Mouse (Mus musculus): ENCODE results near the gene Ift52. TPM values are rescaled to one million over a fixed set of nuclear protein-coding genes. Genes with fewer than 3 reads are reported as not detected.
"Not testable (repeated sequence)": the region's sequence is repeated elsewhere in the genome, so short reads cannot be mapped to it uniquely, and the experiment has no call there.

Ift52 gene
- polyA plus RNA-seq, 1 experiment from 2014 or later: 47.9 TPM

GRCm38 (mm10) chr2:163052101-163052500 lies 34.9 kb downstream of the Ift52 start:
- Histone ChIP-seq H3K9ac (ENCODE audit: low read length) (no peak overlapping the region), H3K27me3 (ENCODE audit: control insufficient read depth, insufficient read depth, low read length) (no peaks in the 10 kb centered on the region), H3K4me3 (replicated peaks; ENCODE audit: low read length) (no peak overlapping the region), H3K27ac (ENCODE audit: low read length) (no peak overlapping the region), H3K36me3 (ENCODE audit: control insufficient read depth, insufficient read depth, low read length) (no peaks in the 10 kb centered on the region), H3K4me2 (ENCODE audit: low read depth, low read length) (no peak overlapping the region), H3K9me3 (replicated peaks; ENCODE audit: control insufficient read depth, low read length) (no peaks in the 10 kb centered on the region), H3K4me1 (ENCODE audit: control insufficient read depth, insufficient read depth, low read length) (peaks cover 12% of the 10 kb centered on the region; the same call in 1 of the 2 replicates)
- ATAC-seq (ENCODE audit: insufficient read depth, low FRiP score): no peak
- 39% methylated on average over 4 of the region's 4 CpGs for WGBS

DNA sequence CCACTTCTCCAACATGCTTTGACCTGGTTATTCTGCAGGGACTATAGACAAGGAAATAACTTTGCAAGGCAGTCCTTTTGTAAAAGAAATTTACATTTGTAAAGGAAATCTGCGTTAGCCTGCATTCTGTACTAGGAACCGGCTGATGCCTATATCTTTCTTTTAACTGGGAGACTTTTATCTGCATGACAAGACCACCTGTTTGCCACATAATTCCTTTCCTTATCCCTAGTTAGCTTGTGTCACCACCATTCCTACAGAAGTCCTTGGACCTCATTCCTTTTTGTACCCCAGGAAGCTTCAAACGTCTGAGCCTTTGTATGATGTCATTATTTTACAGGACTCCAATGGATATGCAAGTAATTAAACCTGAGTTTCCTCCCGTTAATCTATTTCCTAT lies 35.7 kb downstream of the Ift52 start:
- peaks cover 12% of the 10 kb centered on the region; the same call in 1 of the 2 replicates for H3K4me1 ChIP-seq (ENCODE audit: control insufficient read depth, insufficient read depth, low read length)
- ATAC-seq (ENCODE audit: insufficient read depth, low FRiP score): no peak
- no peak overlapping the region for H3K4me2 ChIP-seq (ENCODE audit: low read depth, low read length)
- H3K36me3 ChIP-seq (ENCODE audit: control insufficient read depth, insufficient read depth, low read length): no peaks in the 10 kb centered on the region
- WGBS: 84% methylated on average over 4 of the region's 4 CpGs
- no peak overlapping the region for H3K4me3 ChIP-seq (replicated peaks; ENCODE audit: low read length)
- H3K27ac ChIP-seq (ENCODE audit: low read length): no peak overlapping the region
- no peak overlapping the region for H3K9ac ChIP-seq (ENCODE audit: low read length)
- H3K27me3 ChIP-seq (ENCODE audit: control insufficient read depth, insufficient read depth, low read length): no peaks in the 10 kb centered on the region
- no peaks in the 10 kb centered on the region for H3K9me3 ChIP-seq (replicated peaks; ENCODE audit: control insufficient read depth, low read length)

DNA sequence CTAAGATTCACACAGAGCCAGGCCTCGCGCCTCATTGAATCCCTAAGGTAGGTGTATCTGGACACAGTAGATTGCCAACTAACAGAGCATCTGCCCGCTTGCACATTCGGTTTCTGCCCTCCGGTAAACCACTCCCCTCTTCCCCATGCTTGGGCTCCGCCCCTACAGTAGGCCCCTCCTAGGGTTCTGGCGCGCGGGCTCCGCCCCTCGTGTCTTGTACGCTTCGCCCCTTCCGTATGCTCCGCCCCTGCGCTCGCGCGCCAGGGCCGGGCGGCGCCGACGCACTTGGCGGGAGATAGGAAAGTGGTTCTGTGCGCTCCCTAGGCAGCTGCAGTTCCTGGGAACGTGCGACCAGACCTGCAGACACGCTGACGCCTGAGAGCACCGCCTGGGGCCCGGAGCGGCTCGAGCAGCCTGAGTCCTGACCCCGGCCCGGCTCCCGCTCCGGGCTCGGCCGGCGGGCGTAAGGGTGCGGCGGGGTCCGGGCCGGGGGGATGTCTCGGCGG lies 37.2 kb downstream of the Ift52 start, which contains the start of gene Mybl2:
Mybl2 (plus strand) TSS at position 353 of the 506 bp plus-strand sequence.
- whole genome bisulfite sequencing: under 1% methylated on average over 48 of the region's 48 CpGs
- H3K27ac ChIP-seq (ENCODE audit: low read length): 0 out of 2 replicates have a peak within 1 kb of the TSS, but pooled peaks have one; percentile 34
- ATAC-seq (ENCODE audit: insufficient read depth, low FRiP score): peak; percentile 100
- H3K4me1 ChIP-seq (ENCODE audit: control insufficient read depth, insufficient read depth, low read length): peaks cover 12% of the 10 kb centered on the region; the same call in 1 of the 2 replicates
- H3K4me2 ChIP-seq (ENCODE audit: low read depth, low read length): peak within 1 kb of the TSS; percentile 98
- no peaks in the 10 kb centered on the region for H3K9me3 ChIP-seq (replicated peaks; ENCODE audit: control insufficient read depth, low read length)
- peak within 1 kb of the TSS; percentile 74 for H3K4me3 ChIP-seq (replicated peaks; ENCODE audit: low read length)
- H3K36me3 ChIP-seq (ENCODE audit: control insufficient read depth, insufficient read depth, low read length): no peaks in the 10 kb centered on the region
- peak within 1 kb of the TSS; percentile 77 for H3K9ac ChIP-seq (ENCODE audit: low read length)
- no peaks in the 10 kb centered on the region for H3K27me3 ChIP-seq (ENCODE audit: control insufficient read depth, insufficient read depth, low read length)

DNA sequence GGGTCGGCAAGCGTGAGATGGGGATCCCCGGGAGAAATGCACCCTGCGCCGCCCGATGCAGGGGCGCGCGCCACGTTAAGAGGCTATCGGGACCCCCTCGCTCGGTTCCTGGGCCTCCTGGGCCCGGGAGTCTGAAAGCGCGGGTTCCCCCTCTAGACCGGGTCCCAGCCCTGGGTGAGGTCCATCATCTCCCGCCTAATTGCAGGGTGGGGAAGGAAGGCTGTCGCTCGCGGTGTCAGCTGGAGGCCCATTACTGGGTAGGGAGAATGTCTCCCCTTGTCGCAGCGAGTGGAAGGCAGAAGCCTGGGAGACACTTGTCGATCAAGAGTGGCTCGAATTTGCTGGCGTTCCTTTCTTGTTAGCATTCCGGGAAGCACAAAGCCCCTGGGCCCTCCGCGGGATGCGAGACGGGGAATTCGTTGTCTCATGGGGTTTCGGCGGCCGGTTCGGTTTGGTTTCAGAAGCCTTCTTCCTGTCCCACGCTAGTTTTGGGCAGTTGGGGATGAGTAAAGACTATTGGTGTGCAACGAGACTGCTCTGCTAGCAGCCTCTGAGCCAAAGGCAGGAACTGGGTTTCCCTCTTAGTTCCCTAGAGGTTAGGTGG lies 37.8 kb downstream of the Ift52 start:
- peak overlapping the region; percentile 98 for H3K4me2 ChIP-seq (ENCODE audit: low read depth, low read length)
- H3K9ac ChIP-seq (ENCODE audit: low read length): peak overlapping the region; percentile 77
- peak; percentile 11; the same call in 1 of the 2 replicates for ATAC-seq (ENCODE audit: insufficient read depth, low FRiP score)
- no peaks in the 10 kb centered on the region for H3K36me3 ChIP-seq (ENCODE audit: control insufficient read depth, insufficient read depth, low read length)
- peak overlapping the region; percentile 74 for H3K4me3 ChIP-seq (replicated peaks; ENCODE audit: low read length)
- no peak overlapping the region for H3K27ac ChIP-seq (ENCODE audit: low read length)
- H3K9me3 ChIP-seq (replicated peaks; ENCODE audit: control insufficient read depth, low read length): no peaks in the 10 kb centered on the region
- H3K27me3 ChIP-seq (ENCODE audit: control insufficient read depth, insufficient read depth, low read length): no peaks in the 10 kb centered on the region
- under 1% methylated on average over 38 of the region's 38 CpGs for WGBS
- H3K4me1 ChIP-seq (ENCODE audit: control insufficient read depth, insufficient read depth, low read length): peaks cover 12% of the 10 kb centered on the region; the same call in 1 of the 2 replicates

DNA sequence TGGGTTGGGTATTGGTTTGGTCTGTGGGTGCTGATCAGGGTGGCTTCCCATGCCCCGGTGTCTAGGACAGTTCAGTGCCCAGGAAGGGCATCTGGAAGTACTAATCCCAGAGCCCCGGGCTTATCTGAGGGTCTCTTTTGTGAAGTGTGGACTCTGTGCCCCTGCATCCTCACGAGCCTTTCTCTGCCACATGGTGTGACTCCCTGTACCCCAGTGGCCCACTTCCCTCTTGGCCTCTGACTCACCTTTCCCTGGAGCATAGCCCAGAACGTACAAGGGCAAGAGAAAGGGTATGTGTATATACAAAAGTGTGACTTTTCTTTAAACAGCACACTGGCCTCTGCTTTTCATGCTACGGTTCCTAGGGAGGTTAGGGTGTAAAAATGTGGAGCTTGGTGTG lies 38.6 kb downstream of the Ift52 start:
- Histone ChIP-seq H3K27me3 (ENCODE audit: control insufficient read depth, insufficient read depth, low read length) (no peaks in the 10 kb centered on the region), H3K4me2 (ENCODE audit: low read depth, low read length) (peak overlapping the region; percentile 98), H3K4me3 (replicated peaks; ENCODE audit: low read length) (peak overlapping the region; percentile 74), H3K27ac (ENCODE audit: low read length) (no peak overlapping the region), H3K9me3 (replicated peaks; ENCODE audit: control insufficient read depth, low read length) (no peaks in the 10 kb centered on the region), H3K36me3 (ENCODE audit: control insufficient read depth, insufficient read depth, low read length) (no peaks in the 10 kb centered on the region), H3K9ac (ENCODE audit: low read length) (peak overlapping the region; percentile 77), H3K4me1 (ENCODE audit: control insufficient read depth, insufficient read depth, low read length) (peaks cover 12% of the 10 kb centered on the region; the same call in 1 of the 2 replicates)
- 23% methylated on average over 5 of the region's 5 CpGs for WGBS
- ATAC-seq (ENCODE audit: insufficient read depth, low FRiP score): no peak

GRCm38 (mm10) chr2:163056584-163056983 lies 39.4 kb downstream of the Ift52 start:
- H3K27me3 ChIP-seq (ENCODE audit: control insufficient read depth, insufficient read depth, low read length): no peaks in the 10 kb centered on the region
- H3K4me3 ChIP-seq (replicated peaks; ENCODE audit: low read length): no peak overlapping the region
- peaks cover 12% of the 10 kb centered on the region; the same call in 1 of the 2 replicates for H3K4me1 ChIP-seq (ENCODE audit: control insufficient read depth, insufficient read depth, low read length)
- WGBS: 71% methylated on average over 9 of the region's 9 CpGs
- no peak for ATAC-seq (ENCODE audit: insufficient read depth, low FRiP score)
- H3K9me3 ChIP-seq (replicated peaks; ENCODE audit: control insufficient read depth, low read length): no peaks in the 10 kb centered on the region
- H3K27ac ChIP-seq (ENCODE audit: low read length): no peak overlapping the region
- no peak overlapping the region for H3K4me2 ChIP-seq (ENCODE audit: low read depth, low read length)
- H3K36me3 ChIP-seq (ENCODE audit: control insufficient read depth, insufficient read depth, low read length): no peaks in the 10 kb centered on the region
- H3K9ac ChIP-seq (ENCODE audit: low read length): no peak overlapping the region

DNA sequence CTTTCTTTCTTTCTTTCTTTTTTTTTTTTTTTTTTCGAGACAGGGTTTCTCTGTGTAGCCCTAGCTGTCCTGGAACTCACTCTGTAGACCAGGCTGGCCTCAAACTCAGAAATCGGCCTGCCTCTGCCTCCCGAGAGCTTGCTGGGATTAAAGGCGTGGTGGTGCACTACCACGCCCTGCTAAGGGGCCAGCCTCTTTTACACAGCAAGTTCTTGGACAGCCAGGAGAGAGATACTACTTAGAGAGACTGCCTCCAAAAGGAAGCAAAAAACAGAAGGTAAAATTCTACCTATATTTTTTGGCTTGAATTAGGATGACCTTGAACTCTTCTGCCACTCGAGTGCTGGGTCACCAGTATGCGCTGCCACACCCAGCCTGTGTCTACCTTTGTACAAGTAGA lies 41.8 kb downstream of the Ift52 start:
- not testable (repeated sequence) for H3K4me2 ChIP-seq (ENCODE audit: low read depth, low read length); ATAC-seq (ENCODE audit: insufficient read depth, low FRiP score); H3K4me3 ChIP-seq (replicated peaks; ENCODE audit: low read length); H3K36me3 ChIP-seq (ENCODE audit: control insufficient read depth, insufficient read depth, low read length); H3K27me3 ChIP-seq (ENCODE audit: control insufficient read depth, insufficient read depth, low read length); H3K9ac ChIP-seq (ENCODE audit: low read length); H3K9me3 ChIP-seq (replicated peaks; ENCODE audit: control insufficient read depth, low read length); H3K27ac ChIP-seq (ENCODE audit: low read length)
- 81% methylated on average over 7 of the region's 7 CpGs for WGBS
- H3K4me1 ChIP-seq (ENCODE audit: control insufficient read depth, insufficient read depth, low read length): peaks cover 12% of the 10 kb centered on the region; the same call in 1 of the 2 replicates

DNA sequence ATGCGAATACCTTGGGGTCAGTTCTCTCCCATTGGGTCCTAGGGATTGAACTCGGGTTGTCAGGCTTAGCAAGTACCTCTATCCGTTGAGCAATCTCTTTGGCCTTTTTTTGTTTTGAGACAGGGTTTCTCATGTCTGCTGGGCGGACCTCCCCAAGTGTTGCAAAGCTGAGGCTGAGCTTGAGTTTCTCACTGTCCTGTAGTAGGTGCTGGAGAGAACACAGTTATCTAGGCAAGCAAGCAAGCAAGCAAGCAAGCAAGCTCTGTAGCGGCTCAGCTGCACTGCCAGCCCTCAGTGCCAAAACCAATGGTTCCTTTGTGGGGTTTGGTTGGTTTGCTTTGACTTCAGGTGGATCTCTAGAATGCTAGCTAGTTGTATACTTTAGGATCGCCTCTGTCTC lies 43.5 kb downstream of the Ift52 start:
- Histone ChIP-seq H3K9me3 (replicated peaks; ENCODE audit: control insufficient read depth, low read length) (no peaks in the 10 kb centered on the region), H3K27ac (ENCODE audit: low read length) (no peak overlapping the region), H3K36me3 (ENCODE audit: control insufficient read depth, insufficient read depth, low read length) (no peaks in the 10 kb centered on the region), H3K4me1 (ENCODE audit: control insufficient read depth, insufficient read depth, low read length) (peaks cover 8% of the 10 kb centered on the region; the same call in 1 of the 2 replicates), H3K4me3 (replicated peaks; ENCODE audit: low read length) (no peak overlapping the region), H3K9ac (ENCODE audit: low read length) (no peak overlapping the region), H3K27me3 (ENCODE audit: control insufficient read depth, insufficient read depth, low read length) (no peaks in the 10 kb centered on the region), H3K4me2 (ENCODE audit: low read depth, low read length) (no peak overlapping the region)
- no peak for ATAC-seq (ENCODE audit: insufficient read depth, low FRiP score)
- WGBS: 81% methylated on average over 6 of the region's 6 CpGs

GRCm38 (mm10) chr2:163061203-163062118 lies 44.3 kb downstream of the Ift52 start:
- Histone ChIP-seq H3K4me2 (ENCODE audit: low read depth, low read length) (no peak overlapping the region), H3K4me1 (ENCODE audit: control insufficient read depth, insufficient read depth, low read length) (no peaks in the 10 kb centered on the region), H3K27ac (ENCODE audit: low read length) (no peak overlapping the region), H3K27me3 (ENCODE audit: control insufficient read depth, insufficient read depth, low read length) (no peaks in the 10 kb centered on the region), H3K4me3 (replicated peaks; ENCODE audit: low read length) (no peak overlapping the region), H3K36me3 (ENCODE audit: control insufficient read depth, insufficient read depth, low read length) (no peaks in the 10 kb centered on the region), H3K9ac (ENCODE audit: low read length) (no peak overlapping the region), H3K9me3 (replicated peaks; ENCODE audit: control insufficient read depth, low read length) (no peaks in the 10 kb centered on the region)
- WGBS: 77% methylated on average over 8 of the region's 8 CpGs
- no peak for ATAC-seq (ENCODE audit: insufficient read depth, low FRiP score)
